Mouse (Mus musculus) small intestine, adult 2 months (tissue): ENCODE data around the gene Hspa1l.

Experiments used
- CTCF ChIP-seq: fragments of 200-500 bp; IDR thresholded peaks from 2 replicates; pipeline ENCODE4 v1.5.1; 2012; ENCODE audit warnings: low read depth, mild to moderate bottlenecking, control low read depth, inconsistent platforms, low read length, moderate library complexity, mixed read lengths; ENCODE audit not compliant: insufficient replicate concordance, insufficient read length; ENCODE audit errors: extremely low read depth
- POLR2A ChIP-seq: fragments of 200-500 bp; IDR thresholded peaks from 2 replicates; pipeline ENCODE4 v1.6.1; 2012; ENCODE audit warnings: low read depth, mild to moderate bottlenecking, control low read depth, inconsistent platforms, low read length, moderate library complexity

DNA sequence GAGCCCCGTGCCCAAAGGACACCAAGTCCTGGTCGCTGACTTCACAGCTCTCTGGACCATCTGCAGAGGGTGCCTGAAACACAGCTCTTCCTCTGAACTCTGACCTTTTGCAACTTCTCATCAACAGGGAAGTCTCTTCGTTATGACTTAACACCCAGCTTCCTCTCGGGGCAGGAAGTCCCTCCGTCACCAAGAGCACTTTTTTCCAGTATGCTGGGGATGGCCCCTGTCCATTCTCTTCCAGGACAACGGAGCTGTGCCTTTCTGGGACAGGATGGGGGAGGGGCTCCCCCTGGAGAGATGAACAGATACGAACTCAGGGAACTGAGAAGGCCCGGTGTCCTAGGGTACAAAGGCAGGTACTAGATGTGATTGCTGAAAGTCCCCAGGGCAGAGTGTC lies 37.7 kb upstream of the Hspa1l start:
- TF ChIP-seq CTCF (no peak), POLR2A (no peak)
